Mouse (Mus musculus): ENCODE measurements around the gene Il22ra1. TPM values are rescaled to one million over a fixed set of nuclear protein-coding genes. Genes with fewer than 3 reads are reported as not detected.

The Il22ra1 gene
- polyA plus RNA-seq (2021; fragmentation: Nextera tagmentation), result not detected in 2 replicates
- long read RNA-seq, experiment 1, result 0 reads
- long read RNA-seq, experiment 2, result 0 reads

GRCm38 (mm10) chr4:135727817-135728216, at the start of gene Il22ra1:
Il22ra1 (plus strand) TSS chr4:135728172.

GRCm38 (mm10) chr4:135685906-135686567, 41.9 kb upstream of the Il22ra1 start, which contains the start of gene Ifnlr1:
Ifnlr1 (plus strand) TSS chr4:135686287.

GRCm38 (mm10) chr4:135759356-135759976, 31.5 kb downstream of the Il22ra1 start, which contains the start of gene Myom3:
Myom3 (plus strand) TSS chr4:135759715.

Other genes with a start within 250 kb of the Il22ra1 start
- 2.2 and 3.3 TPM in 2 replicates for gene Stpg1, start 233.4 kb upstream of the Il22ra1 start, polyA plus RNA-seq (2021; fragmentation: Nextera tagmentation)
- 14.2 and 16.4 TPM in 2 replicates for gene Nipal3, start 233.1 kb upstream of the Il22ra1 start, polyA plus RNA-seq (2021; fragmentation: Nextera tagmentation)
- gene Grhl3, start 154.5 kb upstream of the Il22ra1 start, polyA plus RNA-seq (2021; fragmentation: Nextera tagmentation), result 0.34 and 0.44 TPM in 2 replicates
- gene Ifnlr1, start 41.9 kb upstream of the Il22ra1 start, polyA plus RNA-seq (2021; fragmentation: Nextera tagmentation), result 0.06 and 0.08 TPM in 2 replicates
- 0.26 and 0.36 TPM in 2 replicates for gene Myom3, start 31.5 kb downstream of the Il22ra1 start, polyA plus RNA-seq (2021; fragmentation: Nextera tagmentation)
- gene Srsf10, start 127.6 kb downstream of the Il22ra1 start, polyA plus RNA-seq (2021; fragmentation: Nextera tagmentation), result 45.7 and 54.8 TPM in 2 replicates
- 41.8 and 60.3 TPM in 2 replicates for gene Pnrc2, start 145.7 kb downstream of the Il22ra1 start, polyA plus RNA-seq (2021; fragmentation: Nextera tagmentation)
- gene Cnr2, start 167.2 kb downstream of the Il22ra1 start, polyA plus RNA-seq (2021; fragmentation: Nextera tagmentation), result 0.04 and 0.16 TPM in 2 replicates
- 62.6 and 88.8 TPM in 2 replicates for gene Fuca1, start 192.6 kb downstream of the Il22ra1 start, polyA plus RNA-seq (2021; fragmentation: Nextera tagmentation)
- 89.8 and 92.4 TPM in 2 replicates for gene Hmgcl, start 218.3 kb downstream of the Il22ra1 start, polyA plus RNA-seq (2021; fragmentation: Nextera tagmentation)
- gene Gale, start 235.6 kb downstream of the Il22ra1 start, polyA plus RNA-seq (2021; fragmentation: Nextera tagmentation), result 14.0 and 14.2 TPM in 2 replicates
- 49.0 and 59.9 TPM in 2 replicates for gene Lypla2, start 244.5 kb downstream of the Il22ra1 start, polyA plus RNA-seq (2021; fragmentation: Nextera tagmentation)